ENCODE assay signal across 8 mouse cellular contexts in the genomic region with DNA sequence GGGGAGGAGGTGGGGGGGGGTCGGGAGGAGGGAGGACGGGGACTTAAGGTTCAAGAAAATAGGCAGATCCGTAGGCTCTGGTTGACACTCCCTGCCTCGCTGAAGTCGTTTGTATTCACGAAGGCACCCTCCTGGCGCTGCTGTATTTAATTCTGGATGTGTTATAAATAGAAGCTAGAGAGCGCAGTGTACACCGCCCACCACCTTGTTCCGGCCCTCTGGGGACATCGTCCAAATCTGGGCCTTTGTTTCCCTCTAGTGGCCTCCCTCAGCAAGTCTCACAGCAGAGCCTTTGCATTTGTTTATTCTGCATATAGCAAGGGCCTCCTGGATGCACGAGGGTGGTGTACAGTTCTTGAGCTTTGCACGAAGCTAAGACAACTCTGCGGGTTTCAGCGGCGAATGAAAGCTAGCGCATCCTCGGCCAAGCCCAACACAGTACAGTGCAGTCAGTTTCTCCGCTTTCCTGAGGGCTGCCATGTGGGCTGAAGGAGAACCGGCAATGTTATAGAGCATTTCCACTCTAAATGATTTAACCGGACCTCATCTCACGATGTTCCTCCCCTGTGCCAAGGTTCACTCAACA. TPM values are rescaled to one million over a fixed set of nuclear protein-coding genes. Genes with fewer than 3 reads are reported as not detected.
DNase-seq lines count a peak whose midpoint lies in the region; ATAC-seq and TF ChIP-seq lines count a peak whose summit lies in the region.

No protein-coding gene starts in this region.

- peak overlapping the region; percentile 22 for H3K27ac ChIP-seq in intestine, postnatal 0 days (ENCODE audit: low read depth, low read length)

- intact Hi-C loops in left cerebral cortex, postnatal 36 days (cut with DNase I): loop anchor here (2.0 to 5.0 kb wide), 2 partner anchors 43 to 340 kb away; partner anchors contain the start of gene Hspa8

- 8% methylated on average over 22 of the region's 22 CpGs for WGBS in intestine, postnatal 0 days

- peak; percentile 73 for DNase-seq in urinary bladder, postnatal 14 days (ENCODE audit: low spot score)
- DNase-seq in urinary bladder, postnatal 10 days (ENCODE audit: low spot score): no peak
- peak; percentile 70 for DNase-seq in embryo, embryonic 11.5 days (ENCODE audit: low read depth, low spot score)
- DNase-seq in heart, adult 11 months: peak; percentile 98
- DNase-seq in left cerebral cortex, postnatal 36 days (ENCODE audit: low spot score in 2 of 2): peak; percentile 87 to 89
- peak; percentile 92 for DNase-seq in mesoderm, embryonic 11.5 days (ENCODE audit: low read depth, low spot score)
- DNase-seq in right cerebral cortex, postnatal 25 days: peak; percentile 84

- no peaks in the 10 kb centered on the region for H3K27me3 ChIP-seq in intestine, postnatal 0 days (replicated peaks; ENCODE audit: control insufficient read depth, insufficient read depth, low read length)

- peak; percentile 83 for TF ChIP-seq CTCF in intestine, postnatal 0 days (IDR thresholded peaks at IDR 0.05; ENCODE audit: low read depth)

- H3K4me1 ChIP-seq in intestine, postnatal 0 days (replicated peaks; ENCODE audit: control insufficient read depth, insufficient read depth, low read length): peaks cover 8% of the 10 kb centered on the region

- no peak overlapping the region for H3K9ac ChIP-seq in intestine, postnatal 0 days (ENCODE audit: low read depth, low read length)

- peak overlapping the region; percentile 19; the same call in 1 of the 2 replicates for H3K4me3 ChIP-seq in intestine, postnatal 0 days (ENCODE audit: low read depth, low read length)

- H3K36me3 ChIP-seq in intestine, postnatal 0 days (ENCODE audit: control insufficient read depth, insufficient read depth): no peaks in the 10 kb centered on the region; the same call in 1 of the 2 replicates

- peak; percentile 90 for ATAC-seq in intestine, postnatal 0 days

- no peaks in the 10 kb centered on the region for H3K9me3 ChIP-seq in intestine, postnatal 0 days (ENCODE audit: control insufficient read depth)

- peak overlapping the region; percentile 61 for H3K4me2 ChIP-seq in intestine, postnatal 0 days (replicated peaks; ENCODE audit: low read depth)

RNA-seq across cellular contexts. Expression of gene Hspa8, which starts 43.0 kb away (rescaled TPM):
- 1,042 and 1,135 TPM in 2 replicates for polyA plus RNA-seq in intestine, postnatal 0 days (2015; fragmentation: Nextera tagmentation; extraction: Ambion mirVana)
- 1,000 to 10,000 TPM; 2,228 to 2,287 TPM for total RNA-seq in left cerebral cortex, postnatal 36 days (2021)
